Mouse (Mus musculus) megakaryocyte progenitor cell, adult 5-6 weeks (primary cell): ENCODE results near the gene Ankrd63. TPM values are rescaled to one million over a fixed set of nuclear protein-coding genes. Genes with fewer than 3 reads are reported as not detected.
"Not testable (repeated sequence)": the region's sequence is repeated elsewhere in the genome, so short reads cannot be mapped to it uniquely, and the experiment has no call there.

Source experiments
- ATAC-seq: replicated peaks from 2 replicates; pipeline ENCODE4 v1.8.0; 2016; ENCODE audit warnings: mild to moderate bottlenecking, moderate TSS enrichment, inconsistent platforms; ENCODE audit not compliant: poor library complexity
- total RNA-seq, 2 experiments: library from RNA; stranded (forward) in 1 of 2; stranded (reverse) in 1 of 2; fragments of 157-497, 149-512 nt in 1 of 2; fragments of 200-1000 nt in 1 of 2; gene quantifications; 2 replicates each; pipeline versions ENCODE4 v1.2.3 to v1.2.4; 2015 to 2017

The Ankrd63 gene
- total RNA-seq, 2 experiments from 2014 or later, result 0.33 to 0.89 TPM

DNA sequence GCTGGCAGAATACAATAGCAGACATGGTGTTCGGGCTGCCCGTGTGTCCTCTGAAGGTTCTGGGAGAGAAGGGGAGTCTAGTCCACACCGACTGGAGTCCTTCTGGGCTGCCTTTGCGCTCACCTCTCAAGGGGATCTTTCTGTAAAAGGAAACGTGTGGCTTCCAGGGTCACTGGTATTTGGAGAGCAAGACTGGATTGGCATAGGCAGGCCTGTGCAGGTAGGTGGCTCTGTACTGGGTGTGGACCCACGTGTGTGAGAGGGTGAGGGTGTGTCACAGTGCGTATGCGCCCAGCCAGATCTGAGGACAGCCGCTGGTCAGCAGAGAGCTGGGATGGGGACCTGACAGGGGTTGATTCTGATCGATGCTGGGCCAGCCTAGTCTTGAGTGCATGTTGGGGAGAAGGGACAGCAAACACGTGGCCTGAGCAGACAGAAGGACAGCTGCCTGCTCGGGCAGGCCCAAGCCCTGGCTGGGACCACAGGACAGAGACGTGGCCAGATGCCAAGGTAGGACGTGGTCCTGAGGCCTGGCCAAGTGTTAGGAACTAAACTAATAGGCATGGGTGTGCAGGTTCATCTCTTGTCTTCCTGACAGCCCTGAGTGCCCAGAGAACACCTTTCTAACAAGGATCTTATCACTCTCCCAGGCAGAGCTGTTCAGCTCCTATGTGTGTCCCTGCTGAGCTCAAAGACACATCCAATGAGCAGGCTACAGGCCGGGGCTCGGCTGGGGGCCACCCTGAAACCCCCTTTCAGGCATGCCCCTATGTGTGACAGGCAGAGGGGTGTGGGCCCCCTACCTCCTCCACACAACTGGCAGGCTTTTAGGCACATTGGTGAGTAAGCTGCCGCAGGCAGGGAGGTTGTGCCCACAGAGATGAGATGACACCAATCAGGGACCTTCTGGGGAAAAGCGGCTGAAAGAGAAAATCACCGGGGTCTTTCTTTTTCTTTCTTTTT lies 39.7 kb downstream of the Ankrd63 start:
- ATAC-seq, result no peak

DNA sequence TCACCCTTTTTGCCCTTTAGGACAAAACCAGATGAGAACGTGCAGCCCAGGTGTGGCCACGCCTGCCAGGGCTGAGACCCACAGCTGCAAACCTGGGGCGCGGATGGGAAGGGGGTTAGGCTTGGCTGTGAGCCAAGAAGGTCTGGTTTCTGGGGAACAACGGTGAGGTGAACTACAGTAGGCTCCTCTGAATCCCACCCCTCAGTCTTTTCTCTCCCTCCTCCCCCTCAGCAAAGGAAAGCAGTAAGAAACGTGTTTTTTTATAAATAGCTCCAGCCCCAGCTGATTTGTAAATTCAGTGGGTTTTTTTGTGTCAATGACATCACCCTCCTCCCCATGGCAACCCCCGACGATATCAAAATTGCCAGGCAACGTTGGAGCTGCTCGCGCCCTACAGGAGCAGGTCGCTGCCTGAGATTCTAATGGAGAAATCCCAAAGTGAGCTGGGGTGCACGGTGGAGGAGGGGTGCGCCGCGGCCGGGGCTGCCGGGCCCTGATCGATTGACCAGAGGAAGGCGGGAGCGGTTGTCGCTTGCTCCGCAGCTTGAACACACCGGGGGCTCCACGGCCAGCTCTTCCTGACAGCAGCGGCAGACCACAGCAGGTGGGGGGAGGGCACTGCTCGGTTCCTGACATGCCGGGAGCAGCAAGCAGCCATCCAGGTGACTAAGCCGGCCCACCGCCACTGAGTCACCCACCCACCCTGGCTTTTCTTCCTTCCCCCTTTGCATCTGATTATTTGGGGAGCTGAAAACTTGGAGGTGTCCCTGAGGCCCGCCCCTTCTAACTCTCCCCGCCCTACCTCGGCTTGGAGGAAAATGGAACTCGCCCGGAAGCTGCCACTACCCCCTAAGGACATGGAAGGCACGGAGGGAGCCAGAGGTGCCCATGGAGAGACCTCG lies 40.6 kb downstream of the Ankrd63 start, which contains the start of gene Pak6:
Gene Pak6 (plus strand): TSS at position 402 of the 902 bp plus-strand sequence.
- ATAC-seq, result peak; percentile 27

DNA sequence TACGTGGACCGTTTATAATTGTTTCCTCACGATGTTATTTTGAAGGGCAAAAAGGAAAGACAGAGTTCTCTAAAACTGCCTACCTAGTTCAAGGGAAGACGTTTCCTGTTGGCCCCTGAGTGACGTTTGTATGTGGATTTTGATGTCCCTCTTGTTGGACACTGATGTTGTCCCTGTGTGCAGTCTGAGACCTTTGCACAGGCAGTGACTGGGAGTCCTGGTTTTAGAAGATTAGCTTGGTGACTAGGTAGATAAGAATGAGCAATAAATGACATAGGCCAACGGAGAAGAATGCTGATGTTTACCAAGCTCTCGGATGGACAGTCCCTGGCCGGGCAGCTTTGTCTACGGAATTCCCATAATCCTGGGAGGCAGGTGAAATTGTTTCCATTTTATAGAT lies 41.9 kb downstream of the Ankrd63 start:
- ATAC-seq, result no peak

DNA sequence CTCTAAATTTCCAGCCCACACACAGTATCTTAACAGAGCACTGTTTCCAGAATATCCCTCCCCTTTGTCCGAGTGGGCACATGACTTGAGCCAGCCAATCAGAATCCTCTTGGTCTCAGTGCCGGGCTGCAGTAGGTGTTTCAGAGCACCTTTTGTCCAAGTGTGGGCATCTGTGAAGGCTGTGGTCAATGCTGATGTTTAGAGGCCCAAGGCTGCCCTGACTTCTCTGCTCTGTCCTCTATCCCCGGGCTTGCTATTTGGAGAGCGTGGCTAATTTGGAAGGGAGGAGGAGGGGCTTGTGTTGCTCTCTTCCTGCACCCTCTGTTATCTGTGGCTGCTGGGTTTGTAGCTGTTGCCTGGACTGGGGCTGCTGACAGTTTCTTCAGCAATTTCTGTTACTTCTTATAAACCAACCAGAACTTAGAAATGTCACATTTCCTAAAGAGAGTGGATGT lies 43.7 kb downstream of the Ankrd63 start:
- peak; percentile 54 for ATAC-seq

DNA sequence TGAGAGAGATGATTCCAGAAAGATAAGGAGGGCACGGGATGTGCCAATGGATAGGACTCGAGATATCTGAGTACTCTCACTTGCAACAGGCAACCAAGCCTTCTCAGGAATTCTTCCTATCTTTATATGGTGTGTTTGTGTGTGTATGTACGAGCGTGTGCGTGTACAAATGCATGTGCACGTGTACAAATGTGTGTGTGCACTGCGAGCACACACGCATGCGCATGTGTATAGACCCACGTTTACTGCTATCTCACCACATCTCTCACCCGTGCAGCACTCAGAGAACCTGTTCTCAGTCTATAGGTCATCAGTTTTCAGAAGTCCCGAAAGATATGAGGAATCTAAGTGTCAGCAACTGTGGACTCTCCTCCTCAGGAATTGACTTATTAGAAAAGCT lies 44.3 kb downstream of the Ankrd63 start:
- 0 out of 2 replicates have a peak, but pooled peaks have one; percentile 0 for ATAC-seq

DNA sequence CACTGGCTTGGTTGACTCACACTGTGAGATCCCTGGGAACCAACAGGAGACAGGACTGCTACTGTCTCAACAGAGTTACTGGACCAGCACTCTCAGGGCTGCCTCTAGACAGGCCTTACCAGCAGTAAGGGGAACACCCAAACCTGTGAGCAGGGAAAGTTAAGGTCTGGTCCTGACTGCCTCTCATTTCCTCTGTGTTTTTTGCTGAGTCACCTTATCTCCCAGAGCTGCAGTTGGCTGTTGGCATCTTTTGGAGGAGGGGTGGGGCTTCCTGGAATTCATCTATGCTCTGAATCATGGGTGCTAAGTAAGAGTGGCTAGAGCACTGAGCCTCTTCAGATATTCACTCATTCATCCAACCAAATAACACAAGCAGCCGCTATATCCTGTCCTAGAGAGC lies 44.7 kb downstream of the Ankrd63 start:
- peak; percentile 57 for ATAC-seq

DNA sequence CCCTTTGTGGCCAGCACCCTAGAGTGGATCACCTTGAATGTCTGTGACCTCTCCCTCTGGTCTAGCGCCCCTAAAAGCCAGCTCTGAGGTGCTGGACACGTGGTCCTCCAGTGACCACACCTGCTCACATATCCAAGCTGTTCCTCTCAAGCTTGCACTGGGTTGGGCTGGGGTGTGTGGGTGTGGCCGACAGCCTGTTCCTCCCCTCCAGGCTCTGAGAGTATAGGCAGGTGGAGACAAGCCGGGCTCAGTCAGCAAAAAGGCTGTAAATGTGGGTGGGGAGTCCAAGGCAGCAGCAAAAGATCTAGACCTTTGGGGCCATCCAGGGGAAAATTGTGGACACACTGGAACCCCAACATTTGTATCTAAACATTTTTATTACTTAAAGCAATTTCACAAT lies 45.3 kb downstream of the Ankrd63 start:
- ATAC-seq, result peak; percentile 56

DNA sequence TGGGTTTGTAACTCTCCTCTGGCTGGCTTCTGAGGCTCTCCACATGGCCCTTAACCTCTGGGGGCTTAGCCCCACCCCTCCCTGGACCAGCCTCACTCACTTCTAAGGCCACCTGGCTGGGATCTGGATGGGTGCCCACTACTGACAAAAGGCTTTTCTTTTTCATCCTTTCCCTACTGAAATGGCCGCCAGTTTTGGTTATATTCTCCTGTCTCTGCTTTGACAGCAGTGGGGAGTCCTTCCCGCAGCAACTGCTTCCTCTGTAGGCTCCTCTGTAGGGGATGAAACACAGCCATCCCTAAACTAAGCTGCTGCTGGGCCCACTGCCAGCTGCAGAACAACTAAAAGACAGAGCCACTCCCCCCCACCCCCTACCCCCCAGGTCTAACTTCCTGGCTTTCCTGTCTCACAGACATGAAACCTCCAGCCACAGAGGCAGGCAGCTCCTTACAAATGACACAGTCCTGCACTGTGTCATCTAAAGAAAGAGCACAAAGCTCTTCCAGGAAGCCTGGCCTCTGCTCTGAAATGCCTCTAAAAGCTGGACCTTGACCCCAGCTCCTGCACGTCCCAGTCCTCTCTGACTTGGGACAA lies 47.0 kb downstream of the Ankrd63 start:
- no peak for ATAC-seq

DNA sequence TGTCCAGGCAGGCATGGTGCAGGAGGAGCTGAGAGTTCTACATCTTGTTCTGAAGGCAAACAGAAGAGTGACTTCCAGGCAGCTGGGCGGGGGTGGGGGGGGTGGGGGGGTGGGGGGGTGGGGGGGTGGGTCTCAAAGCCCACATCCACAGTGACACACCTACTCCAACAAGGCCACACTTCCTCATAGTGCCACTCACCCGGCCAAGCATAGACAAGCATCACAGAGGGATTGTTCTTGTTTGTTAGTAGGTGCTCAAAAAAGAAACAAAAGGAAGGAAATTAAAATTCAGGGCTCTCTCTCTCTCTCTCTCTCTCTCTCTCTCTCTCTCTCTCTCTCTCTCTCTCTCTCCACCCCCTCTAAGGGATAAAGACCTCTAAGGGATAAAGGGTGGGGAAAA lies 53.1 kb downstream of the Ankrd63 start:
- ATAC-seq, result not testable (repeated sequence)

Other genes starting within 250 kb of the Ankrd63 start
- gene Srp14, start 224.3 kb downstream of the Ankrd63 start, total RNA-seq (2015), result 166 and 168 TPM in 2 replicates
- gene Srp14, start 224.3 kb downstream of the Ankrd63 start, total RNA-seq (2017), result 203 and 225 TPM in 2 replicates
- 0.20 and 0.56 TPM in 2 replicates for gene Bmf, start 154.3 kb downstream of the Ankrd63 start, total RNA-seq (2015)
- 0.51 and 0.71 TPM in 2 replicates for gene Bmf, start 154.3 kb downstream of the Ankrd63 start, total RNA-seq (2017)
- 38.1 and 42.7 TPM in 2 replicates for gene Bub1b, start 105.8 kb downstream of the Ankrd63 start, total RNA-seq (2015)
- 123 and 126 TPM in 2 replicates for gene Bub1b, start 105.8 kb downstream of the Ankrd63 start, total RNA-seq (2017)
- gene Pak6, start 40.7 kb downstream of the Ankrd63 start, total RNA-seq (2015), result 0.07 and 0.17 TPM in 2 replicates
- gene Pak6, start 40.7 kb downstream of the Ankrd63 start, total RNA-seq (2017), result 0.21 and 0.61 TPM in 2 replicates
- 71.2 and 80.9 TPM in 2 replicates for gene Plcb2, start 24.5 kb upstream of the Ankrd63 start, total RNA-seq (2015)
- gene Plcb2, start 24.5 kb upstream of the Ankrd63 start, total RNA-seq (2017), result 61.1 and 70.4 TPM in 2 replicates
- gene Inafm2, start 41.8 kb upstream of the Ankrd63 start, total RNA-seq (2015), result 27.9 and 29.6 TPM in 2 replicates
- gene Inafm2, start 41.8 kb upstream of the Ankrd63 start, total RNA-seq (2017), result 17.9 and 20.3 TPM in 2 replicates
- 0.07 and 0.25 TPM in 2 replicates for gene Ccdc9b, start 58.7 kb upstream of the Ankrd63 start, total RNA-seq (2015)
- 0.42 and 0.47 TPM in 2 replicates for gene Ccdc9b, start 58.7 kb upstream of the Ankrd63 start, total RNA-seq (2017)
- not detected in 2 replicates for gene Phgr1, start 68.8 kb upstream of the Ankrd63 start, total RNA-seq (2015)
- gene Phgr1, start 68.8 kb upstream of the Ankrd63 start, total RNA-seq (2017), result not detected in 2 replicates
- not detected in 2 replicates for gene Disp2, start 75.8 kb upstream of the Ankrd63 start, total RNA-seq (2015)
- gene Disp2, start 75.8 kb upstream of the Ankrd63 start, total RNA-seq (2017), result not detected in 2 replicates
- 50.8 and 55.8 TPM in 2 replicates for gene Knstrn, start 110.0 kb upstream of the Ankrd63 start, total RNA-seq (2015)
- gene Knstrn, start 110.0 kb upstream of the Ankrd63 start, total RNA-seq (2017), result 215 and 245 TPM in 2 replicates
- gene Ivd, start 158.0 kb upstream of the Ankrd63 start, total RNA-seq (2015), result 25.9 and 29.6 TPM in 2 replicates
- gene Ivd, start 158.0 kb upstream of the Ankrd63 start, total RNA-seq (2017), result 37.4 and 39.7 TPM in 2 replicates
- 6.0 and 6.5 TPM in 2 replicates for gene Bahd1, start 196.4 kb upstream of the Ankrd63 start, total RNA-seq (2015)
- 4.9 and 7.1 TPM in 2 replicates for gene Bahd1, start 196.4 kb upstream of the Ankrd63 start, total RNA-seq (2017)
- 4.6 and 5.7 TPM in 2 replicates for gene Chst14, start 222.5 kb upstream of the Ankrd63 start, total RNA-seq (2015)
- gene Chst14, start 222.5 kb upstream of the Ankrd63 start, total RNA-seq (2017), result 1.5 and 4.7 TPM in 2 replicates